Mouse (Mus musculus) olfactory bulb, adult 2 months (tissue): Measurements from ENCODE around the gene Skap1.

Experiments used
- CTCF ChIP-seq: fragments of 200-500 bp; IDR thresholded peaks from 2 replicates; pipeline ENCODE4 v1.5.1; 2012; ENCODE audit warnings: low read depth, mild to moderate bottlenecking, low read length, moderate library complexity; ENCODE audit not compliant: insufficient read depth
- POLR2A ChIP-seq: fragments of 200-500 bp; IDR thresholded peaks from 2 replicates; pipeline ENCODE4 v1.6.1; 2012; ENCODE audit warnings: mild to moderate bottlenecking, low read depth, low read length, moderate library complexity; ENCODE audit not compliant: insufficient read depth

GRCm38 (mm10) chr11:96780306-96780705 lies 315.9 kb downstream of the Skap1 start:
- TF ChIP-seq POLR2A (no peak), CTCF (no peak)
